Mouse (Mus musculus) heart, embryonic 15.5 days (tissue): ENCODE results near the gene 4933402D24Rik. TPM values are rescaled to one million over a fixed set of nuclear protein-coding genes. Genes with fewer than 3 reads are reported as not detected.

ENCODE experiments used
- ATAC-seq: fragments of 200-750 bp; cut with Nextera tagmentation; replicated peaks from 2 replicates; pipeline ENCODE4 v1.8.0; 2017; ENCODE audit warnings: low read depth, moderate TSS enrichment; ENCODE audit not compliant: insufficient number of reproducible peaks, insufficient read depth, low FRiP score
- H3K27ac ChIP-seq: fragments of 300-500 bp; sonication (generic); 2 replicates; pipeline ENCODE4 v1.5.1; 2015; ENCODE audit warnings: mild to moderate bottlenecking, inconsistent platforms
- H3K27me3 ChIP-seq: fragments of 300-500 bp; sonication (generic); 2 replicates; pipeline ENCODE4 v1.6.1; 2015; ENCODE audit warnings: inconsistent platforms
- H3K36me3 ChIP-seq: fragments of 300-500 bp; sonication (generic); 2 replicates; pipeline ENCODE4 v1.6.1; 2015; ENCODE audit warnings: mild to moderate bottlenecking, inconsistent platforms
- H3K4me1 ChIP-seq: fragments of 300-500 bp; sonication (generic); replicated peaks from 2 replicates; pipeline ENCODE4 v1.6.1; 2015; ENCODE audit warnings: inconsistent platforms
- H3K4me2 ChIP-seq: fragments of 300-500 bp; sonication (generic); 2 replicates; pipeline ENCODE4 v1.6.1; 2015; ENCODE audit warnings: inconsistent platforms, mild to moderate bottlenecking, moderate library complexity
- H3K4me3 ChIP-seq: fragments of 300-500 bp; sonication (generic); 2 replicates; pipeline ENCODE4 v1.5.1; 2015; ENCODE audit warnings: mild to moderate bottlenecking, inconsistent platforms
- H3K9ac ChIP-seq: fragments of 300-500 bp; sonication (generic); 2 replicates; pipeline ENCODE4 v1.6.1; 2015; ENCODE audit warnings: mild to moderate bottlenecking, inconsistent platforms
- H3K9me3 ChIP-seq: fragments of 300-500 bp; sonication (generic); replicated peaks from 2 replicates; pipeline ENCODE4 v1.6.1; 2016; ENCODE audit warnings: inconsistent platforms
- WGBS: fragments of 180-500 bp; shearing (Covaris S2); methylation state at CpG from one replicate; pipeline ENCODE4 v1.1.7; 2015; ENCODE audit warnings: mixed read lengths; 5-methylcytosine and 5-hydroxymethylcytosine counted together
- polyA plus RNA-seq: library from polyadenylated mRNA; unstranded; fragments of >200 nt; fragmentation: Nextera tagmentation; extraction: Ambion mirVana; gene quantifications from 2 replicates; pipeline ENCODE4 v1.2.1, GENCODE M21; 2015

Gene 4933402D24Rik
- 0.09 and 0.10 TPM in 2 replicates for polyA plus RNA-seq

GRCm38 (mm10) chr1:63769167-63769566 lies at the start of gene 4933402D24Rik:
Gene 4933402D24Rik (minus strand): TSS chr1:63769267.
- Histone ChIP-seq H3K27ac (no peak within 1 kb of the TSS), H3K27me3 (no peaks in the 10 kb centered on the region; the same call in 1 of the 2 replicates), H3K36me3 (no peaks in the 10 kb centered on the region), H3K9ac (no peak within 1 kb of the TSS), H3K4me3 (no peak within 1 kb of the TSS), H3K9me3 (no peaks in the 10 kb centered on the region), H3K4me1 (0 out of 2 replicates have a peak, but pooled peaks cover 2% of the 10 kb centered on the region), H3K4me2 (no peak within 1 kb of the TSS)
- no peak for ATAC-seq
- WGBS: 76% methylated on average over 5 of the region's 5 CpGs

- Histone ChIP-seq H3K4me2 (no peak overlapping the region), H3K36me3 (no peaks in the 10 kb centered on the region), H3K4me1 (no peaks in the 10 kb centered on the region), H3K27ac (no peak overlapping the region), H3K27me3 (no peaks in the 10 kb centered on the region), H3K4me3 (no peak overlapping the region), H3K9me3 (no peaks in the 10 kb centered on the region), H3K9ac (no peak overlapping the region)
- WGBS: 65% methylated on average over 3 of the region's 3 CpGs
- no peak for ATAC-seq
These were observed 39.5 kb upstream of the 4933402D24Rik start for GRCm38 (mm10) chr1:63808584-63808983.

GRCm38 (mm10) chr1:63805095-63805494 lies 36.0 kb upstream of the 4933402D24Rik start:
- Histone ChIP-seq H3K9me3 (no peaks in the 10 kb centered on the region), H3K9ac (no peak overlapping the region), H3K36me3 (no peaks in the 10 kb centered on the region), H3K27ac (no peak overlapping the region), H3K4me2 (no peak overlapping the region), H3K4me3 (no peak overlapping the region), H3K27me3 (no peaks in the 10 kb centered on the region), H3K4me1 (no peaks in the 10 kb centered on the region)
- no peak for ATAC-seq

DNA sequence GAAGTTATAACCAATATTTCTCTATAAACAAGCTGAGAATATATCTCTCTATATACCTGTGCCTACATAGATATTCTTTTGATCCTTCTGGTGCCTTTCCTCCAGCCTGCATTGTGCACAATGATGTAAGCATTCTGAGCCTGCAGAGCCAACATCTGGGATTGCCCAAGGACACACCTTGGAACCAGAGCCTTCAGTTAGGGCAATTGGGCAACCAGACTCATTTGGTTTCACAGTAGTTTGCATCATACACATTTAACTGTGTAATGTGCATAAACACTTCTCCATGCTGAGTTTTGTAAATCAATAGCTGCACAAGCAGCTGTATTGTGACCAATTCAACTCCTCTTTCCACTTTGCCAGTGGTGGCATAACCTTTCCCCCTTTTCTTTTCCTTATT lies 25.3 kb upstream of the 4933402D24Rik start:
- Histone ChIP-seq H3K4me3 (no peak overlapping the region), H3K9ac (no peak overlapping the region), H3K27me3 (no peaks in the 10 kb centered on the region), H3K4me1 (no peaks in the 10 kb centered on the region), H3K4me2 (no peak overlapping the region), H3K9me3 (no peaks in the 10 kb centered on the region), H3K36me3 (no peaks in the 10 kb centered on the region), H3K27ac (no peak overlapping the region)
- no peak for ATAC-seq

DNA sequence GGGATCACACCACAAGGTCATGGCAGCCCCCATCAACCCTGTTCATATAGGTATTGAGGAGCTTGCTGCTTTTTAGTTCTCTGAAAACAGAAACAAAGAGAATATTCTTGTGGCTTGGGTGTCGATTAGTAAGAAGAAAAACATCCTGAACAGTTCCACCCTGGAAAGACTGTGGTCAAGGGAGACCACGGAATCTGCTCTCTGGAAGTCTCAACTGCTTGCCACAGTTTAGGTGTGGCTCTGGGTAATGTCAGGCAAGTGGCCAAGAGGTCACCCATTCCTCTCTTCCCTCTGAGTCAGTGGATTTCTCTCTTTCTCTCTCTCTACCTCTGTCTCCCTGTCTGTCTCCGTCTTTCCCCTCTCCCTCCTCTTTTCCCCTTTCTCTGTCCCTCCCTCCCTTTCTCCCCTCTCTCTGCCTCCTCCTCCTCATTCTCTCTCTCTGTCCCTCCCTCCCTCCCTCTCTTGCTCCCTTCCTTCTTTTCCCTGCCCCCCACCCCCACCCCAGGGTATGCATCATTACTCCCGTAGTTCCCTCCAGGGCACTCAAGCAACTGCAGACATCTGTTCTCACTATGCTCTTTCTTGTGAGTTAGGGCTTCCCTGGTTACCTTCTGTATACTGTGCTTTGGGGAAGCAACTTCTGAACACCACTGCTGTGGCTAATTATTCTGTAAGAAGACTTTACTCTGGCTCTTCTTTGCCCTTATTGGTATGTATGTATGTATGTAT lies 8.0 kb upstream of the 4933402D24Rik start:
- H3K4me1 ChIP-seq: no peaks in the 10 kb centered on the region
- H3K4me3 ChIP-seq: no peak overlapping the region
- 37% methylated on average over 4 of the region's 4 CpGs for WGBS
- H3K27me3 ChIP-seq: no peaks in the 10 kb centered on the region
- H3K36me3 ChIP-seq: no peaks in the 10 kb centered on the region
- H3K4me2 ChIP-seq: no peak overlapping the region
- ATAC-seq: no peak
- H3K9ac ChIP-seq: no peak overlapping the region
- H3K9me3 ChIP-seq: no peaks in the 10 kb centered on the region
- no peak overlapping the region for H3K27ac ChIP-seq

- no peak for ATAC-seq
- H3K27me3 ChIP-seq: no peaks in the 10 kb centered on the region
- no peak overlapping the region for H3K9ac ChIP-seq
- H3K4me2 ChIP-seq: no peak overlapping the region
- H3K9me3 ChIP-seq: no peaks in the 10 kb centered on the region
- 29% methylated on average over 1 of the region's 1 CpGs for WGBS
- no peaks in the 10 kb centered on the region for H3K4me1 ChIP-seq
- no peak overlapping the region for H3K4me3 ChIP-seq
- H3K27ac ChIP-seq: no peak overlapping the region
- H3K36me3 ChIP-seq: no peaks in the 10 kb centered on the region
These were observed 7.3 kb upstream of the 4933402D24Rik start for GRCm38 (mm10) chr1:63776396-63776795.

DNA sequence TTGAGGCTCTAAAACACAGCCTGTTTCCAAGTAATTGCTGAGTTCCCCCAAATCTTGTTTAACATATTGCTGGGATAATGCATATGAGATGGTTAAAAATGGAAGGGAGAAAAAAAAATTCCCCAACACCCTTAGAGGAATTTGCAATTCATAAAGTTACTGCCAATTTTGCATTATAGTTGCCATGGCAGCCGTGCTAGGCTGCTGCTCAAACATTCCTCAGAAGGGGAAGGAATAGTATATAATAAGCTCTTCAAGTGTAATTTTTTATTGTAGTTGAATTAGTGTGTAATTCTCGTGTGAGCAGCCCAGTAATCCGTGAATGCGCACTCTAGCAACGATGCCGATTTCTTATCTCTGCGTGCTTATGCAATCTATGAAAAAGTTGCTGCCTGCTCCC lies 1.2 kb upstream of the 4933402D24Rik start:
- Histone ChIP-seq H3K27ac (no peak overlapping the region), H3K27me3 (no peaks in the 10 kb centered on the region; the same call in 1 of the 2 replicates), H3K36me3 (no peaks in the 10 kb centered on the region), H3K9ac (no peak overlapping the region), H3K4me1 (0 out of 2 replicates have a peak, but pooled peaks cover 2% of the 10 kb centered on the region), H3K4me3 (no peak overlapping the region), H3K9me3 (no peaks in the 10 kb centered on the region), H3K4me2 (no peak overlapping the region)
- WGBS: 76% methylated on average over 7 of the region's 7 CpGs
- no peak for ATAC-seq

GRCm38 (mm10) chr1:63768112-63768511 lies 955 bp downstream of the 4933402D24Rik start:
- Histone ChIP-seq H3K4me3 (no peak overlapping the region), H3K27ac (no peak overlapping the region), H3K4me1 (0 out of 2 replicates have a peak, but pooled peaks cover 2% of the 10 kb centered on the region), H3K36me3 (no peaks in the 10 kb centered on the region), H3K9ac (no peak overlapping the region), H3K4me2 (no peak overlapping the region), H3K9me3 (no peaks in the 10 kb centered on the region), H3K27me3 (no peaks in the 10 kb centered on the region; the same call in 1 of the 2 replicates)
- ATAC-seq: no peak
- 38% methylated on average over 8 of the region's 8 CpGs for WGBS

GRCm38 (mm10) chr1:63764395-63764794 lies 4.7 kb downstream of the 4933402D24Rik start:
- Histone ChIP-seq H3K9ac (no peak overlapping the region), H3K27ac (no peak overlapping the region), H3K4me2 (no peak overlapping the region), H3K9me3 (no peaks in the 10 kb centered on the region), H3K4me3 (no peak overlapping the region), H3K4me1 (0 out of 2 replicates have a peak, but pooled peaks cover 2% of the 10 kb centered on the region), H3K27me3 (no peaks in the 10 kb centered on the region; the same call in 1 of the 2 replicates), H3K36me3 (no peaks in the 10 kb centered on the region)
- WGBS: 76% methylated on average over 7 of the region's 7 CpGs
- ATAC-seq: no peak

DNA sequence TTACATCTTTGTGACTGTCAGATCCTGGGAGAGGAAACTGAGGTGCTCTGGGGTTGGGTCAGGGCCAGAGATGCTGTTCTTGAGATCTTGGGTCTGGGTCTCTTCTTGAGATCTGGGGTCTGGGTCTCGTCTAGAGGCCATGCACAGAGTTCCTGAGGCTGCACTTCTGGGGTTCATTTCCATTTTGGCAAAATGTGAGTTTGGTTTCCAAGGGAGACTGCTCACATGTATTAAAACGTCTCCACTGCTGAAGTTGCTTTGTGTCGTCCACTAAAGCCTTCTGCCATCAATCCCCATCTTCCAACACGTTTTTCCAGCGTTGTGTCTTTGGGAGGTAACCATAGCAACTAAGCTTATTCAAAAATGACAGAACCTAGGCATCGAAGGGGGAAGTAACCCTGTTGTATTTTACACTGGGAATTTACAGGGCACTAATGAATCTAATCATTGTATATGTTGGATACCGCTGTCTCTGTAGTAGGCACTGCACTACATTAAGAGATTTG lies 5.1 kb downstream of the 4933402D24Rik start:
- ATAC-seq: no peak
- WGBS: 47% methylated on average over 7 of the region's 7 CpGs

GRCm38 (mm10) chr1:63763212-63763694 lies 5.8 kb downstream of the 4933402D24Rik start:
- 16% methylated on average over 3 of the region's 3 CpGs for WGBS
- no peak; the same call in 1 of the 2 replicates for ATAC-seq
- Histone ChIP-seq H3K4me1 (0 out of 2 replicates have a peak, but pooled peaks cover 2% of the 10 kb centered on the region), H3K4me3 (no peak overlapping the region), H3K9ac (no peak overlapping the region), H3K36me3 (no peaks in the 10 kb centered on the region), H3K27me3 (no peaks in the 10 kb centered on the region), H3K4me2 (no peak overlapping the region), H3K9me3 (no peaks in the 10 kb centered on the region), H3K27ac (peak overlapping the region; percentile 9; the same call in 1 of the 2 replicates)

More for the DNA sequence above, 5.1 kb downstream of the 4933402D24Rik start:
- Histone ChIP-seq H3K9ac (no peak overlapping the region), H3K4me2 (no peak overlapping the region), H3K4me1 (0 out of 2 replicates have a peak, but pooled peaks cover 2% of the 10 kb centered on the region), H3K27ac (peak overlapping the region; percentile 9; the same call in 1 of the 2 replicates), H3K36me3 (no peaks in the 10 kb centered on the region), H3K4me3 (no peak overlapping the region), H3K9me3 (no peaks in the 10 kb centered on the region), H3K27me3 (no peaks in the 10 kb centered on the region; the same call in 1 of the 2 replicates)
